Mouse (Mus musculus): ENCODE data around the gene Otog.

Otog gene

GRCm38 (mm10) chr7:46240696-46241095, at the start of gene Otog:
Gene Otog (plus strand): TSS chr7:46240987.
- no peak for DNase-seq (ENCODE audit: extremely low read depth, low read depth, low spot score)

GRCm38 (mm10) chr7:46195356-46195755, 45.4 kb upstream of the Otog start:
- no peak for DNase-seq (ENCODE audit: extremely low read depth, low read depth, low spot score)

- no peak for DNase-seq (ENCODE audit: extremely low read depth, low read depth, low spot score)
Measured at GRCm38 (mm10) chr7:46200021-46200420, 40.8 kb upstream of the Otog start.

- DNase-seq (ENCODE audit: extremely low read depth, low read depth, low spot score) = no peak
Measured at GRCm38 (mm10) chr7:46201649-46202048, 39.1 kb upstream of the Otog start.

GRCm38 (mm10) chr7:46204046-46204471, 36.7 kb upstream of the Otog start:
- DNase-seq (ENCODE audit: extremely low read depth, low read depth, low spot score) = no peak

GRCm38 (mm10) chr7:46204775-46205174, 36.0 kb upstream of the Otog start:
- no peak for DNase-seq (ENCODE audit: extremely low read depth, low read depth, low spot score)

GRCm38 (mm10) chr7:46208131-46208530, 32.7 kb upstream of the Otog start:
- no peak for DNase-seq (ENCODE audit: extremely low read depth, low read depth, low spot score)

- no peak for DNase-seq (ENCODE audit: extremely low read depth, low read depth, low spot score)
Measured at GRCm38 (mm10) chr7:46210276-46210675, 30.5 kb upstream of the Otog start.

GRCm38 (mm10) chr7:46216481-46216880, 24.3 kb upstream of the Otog start:
- no peak for DNase-seq (ENCODE audit: extremely low read depth, low read depth, low spot score)

GRCm38 (mm10) chr7:46218415-46218814, 22.4 kb upstream of the Otog start:
- DNase-seq (ENCODE audit: extremely low read depth, low read depth, low spot score) = no peak

- no peak for DNase-seq (ENCODE audit: extremely low read depth, low read depth, low spot score)
Measured at GRCm38 (mm10) chr7:46220591-46221129, 20.1 kb upstream of the Otog start.

- no peak for DNase-seq (ENCODE audit: extremely low read depth, low read depth, low spot score)
Measured at GRCm38 (mm10) chr7:46226253-46226652, 14.5 kb upstream of the Otog start.

GRCm38 (mm10) chr7:46226936-46227335, 13.9 kb upstream of the Otog start:
- DNase-seq (ENCODE audit: extremely low read depth, low read depth, low spot score) = no peak

- DNase-seq (ENCODE audit: extremely low read depth, low read depth, low spot score) = no peak
Measured at GRCm38 (mm10) chr7:46235948-46236347, 4.8 kb upstream of the Otog start.

- DNase-seq (ENCODE audit: extremely low read depth, low read depth, low spot score) = no peak
Measured at GRCm38 (mm10) chr7:46236363-46236762, 4.4 kb upstream of the Otog start.

GRCm38 (mm10) chr7:46237192-46237591, 3.6 kb upstream of the Otog start:
- DNase-seq (ENCODE audit: extremely low read depth, low read depth, low spot score) = no peak

- DNase-seq (ENCODE audit: extremely low read depth, low read depth, low spot score) = no peak
Measured at GRCm38 (mm10) chr7:46238346-46238745, 2.4 kb upstream of the Otog start, which contains the start of gene Ush1c. Gene Ush1c (minus strand): TSS chr7:46238503.

- DNase-seq (ENCODE audit: extremely low read depth, low read depth, low spot score) = no peak
Measured at GRCm38 (mm10) chr7:46240091-46240490, 696 bp upstream of the Otog start.

GRCm38 (mm10) chr7:46246876-46247275, 6.1 kb downstream of the Otog start:
- DNase-seq (ENCODE audit: extremely low read depth, low read depth, low spot score) = no peak

- DNase-seq (ENCODE audit: extremely low read depth, low read depth, low spot score) = no peak
Measured at GRCm38 (mm10) chr7:46247606-46248005, 6.8 kb downstream of the Otog start.

GRCm38 (mm10) chr7:46251841-46252240, 11.1 kb downstream of the Otog start:
- DNase-seq (ENCODE audit: extremely low read depth, low read depth, low spot score) = no peak

- DNase-seq (ENCODE audit: extremely low read depth, low read depth, low spot score) = no peak
Measured at GRCm38 (mm10) chr7:46276156-46276555, 35.4 kb downstream of the Otog start.

GRCm38 (mm10) chr7:46279946-46280345, 39.2 kb downstream of the Otog start:
- DNase-seq (ENCODE audit: extremely low read depth, low read depth, low spot score) = no peak

Data from fat pad, adult 2 months (tissue).